Mouse (Mus musculus) limb, embryonic 14.5 days (tissue): ENCODE results near the gene Phf6. TPM values are rescaled to one million over a fixed set of nuclear protein-coding genes. Genes with fewer than 3 reads are reported as not detected.
"Not testable (repeated sequence)": the region's sequence is repeated elsewhere in the genome, so short reads cannot be mapped to it uniquely, and the experiment has no call there.

Experiments used
- ATAC-seq: fragments of 200-750 bp; cut with Nextera tagmentation; 2 replicates; pipeline ENCODE4 v1.8.0; 2017; ENCODE audit warnings: low read depth, moderate number of reproducible peaks, moderate TSS enrichment; ENCODE audit not compliant: low FRiP score
- DNase-seq: peaks from one replicate; pipeline ENCODE4 v3.0.0-alpha.2; 2015; ENCODE audit warnings: low spot score
- H3K27ac ChIP-seq: fragments of 300-500 bp; sonication (generic); replicated peaks from 2 replicates; pipeline ENCODE4 v1.5.1; 2014; ENCODE audit warnings: low read depth, mild to moderate bottlenecking, low read length, moderate library complexity, mixed read lengths
- H3K27me3 ChIP-seq: fragments of 300-500 bp; sonication (generic); 2 replicates; pipeline ENCODE4 v1.6.1; 2014; ENCODE audit warnings: low read length, mixed read lengths; ENCODE audit not compliant: control insufficient read depth, insufficient read depth
- H3K36me3 ChIP-seq: fragments of 300-500 bp; sonication (generic); 2 replicates; pipeline ENCODE4 v1.6.1; 2014; ENCODE audit warnings: mild to moderate bottlenecking, low read length, moderate library complexity, mixed read lengths; ENCODE audit not compliant: control insufficient read depth, insufficient read depth
- H3K4me1 ChIP-seq: fragments of 300-500 bp; sonication (generic); 2 replicates; pipeline ENCODE4 v1.6.1; 2014; ENCODE audit warnings: antibody characterized with exemption, low read length, mixed read lengths; ENCODE audit not compliant: control insufficient read depth, insufficient read depth
- H3K4me2 ChIP-seq: fragments of 300-500 bp; sonication (generic); replicated peaks from 2 replicates; pipeline ENCODE4 v1.6.1; 2014; ENCODE audit warnings: low read depth, mild to moderate bottlenecking, low read length, moderate library complexity; ENCODE audit not compliant: severe bottlenecking
- H3K4me3 ChIP-seq: fragments of 300-500 bp; sonication (generic); replicated peaks from 2 replicates; pipeline ENCODE4 v1.5.1; 2014; ENCODE audit warnings: low read length
- H3K9ac ChIP-seq: fragments of 300-500 bp; sonication (generic); 2 replicates; pipeline ENCODE4 v1.6.1; 2014; ENCODE audit warnings: mild to moderate bottlenecking, low read depth, low read length, moderate library complexity; ENCODE audit not compliant: severe bottlenecking
- H3K9me3 ChIP-seq: fragments of 300-500 bp; sonication (generic); 2 replicates; pipeline ENCODE4 v1.6.1; 2016; ENCODE audit warnings: low read length; ENCODE audit not compliant: control insufficient read depth
- POLR2A ChIP-seq: fragments of 200-500 bp; IDR thresholded peaks from 2 replicates; pipeline ENCODE4 v1.8.0; 2012; ENCODE audit warnings: inconsistent platforms, mild to moderate bottlenecking, moderate library complexity, borderline replicate concordance; ENCODE audit not compliant: insufficient read depth, insufficient read length; ENCODE audit errors: extremely low read depth
- WGBS: fragments of 180-500 bp; shearing (Covaris S2); extraction: QIAGEN DNeasy Blood & Tissue Kit; methylation state at CpG from one replicate; pipeline ENCODE4 v1.1.7; 2014; 5-methylcytosine and 5-hydroxymethylcytosine counted together
- polyA plus RNA-seq, 2 experiments: library from polyadenylated mRNA; depleted of rRNA in 1 of 2; stranded (reverse) in 1 of 2; unstranded in 1 of 2; fragments of >200 nt; fragmentation: Nextera tagmentation in 1 of 2; extraction: Ambion mirVana in 1 of 2; gene quantifications; 2 replicates each; pipeline versions ENCODE4 v1.2.1 to v1.2.3; 2012 to 2014

Phf6 gene
- polyA plus RNA-seq, 2 experiments = 26.1 to 40.3 TPM

- no peak overlapping the region for H3K4me2 ChIP-seq
- ATAC-seq (no peak), DNase-seq (no peak)
- no peak overlapping the region for H3K4me3 ChIP-seq
- no peaks in the 10 kb centered on the region for H3K36me3 ChIP-seq
- no peak for TF ChIP-seq POLR2A
- 31% methylated on average over 1 of the region's 1 CpGs for WGBS
- H3K27me3 ChIP-seq = no peaks in the 10 kb centered on the region
- no peak overlapping the region for H3K27ac ChIP-seq
- H3K9ac ChIP-seq = no peak overlapping the region
- H3K9me3 ChIP-seq = no peaks in the 10 kb centered on the region
- no peaks in the 10 kb centered on the region for H3K4me1 ChIP-seq
These were observed 66.5 kb downstream of the Phf6 start for GRCm38 (mm10) chrX:52978576-52978975.

GRCm38 (mm10) chrX:52981378-52981777 lies 69.3 kb downstream of the Phf6 start:
- no peak for DNase-seq
- Histone ChIP-seq H3K9me3 (no peaks in the 10 kb centered on the region), H3K4me2 (no peak overlapping the region), H3K36me3 (no peaks in the 10 kb centered on the region), H3K4me1 (no peaks in the 10 kb centered on the region), H3K27me3 (no peaks in the 10 kb centered on the region), H3K4me3 (no peak overlapping the region), H3K27ac (no peak overlapping the region), H3K9ac (no peak overlapping the region)
- WGBS = 58% methylated on average over 3 of the region's 3 CpGs
- no peak for ATAC-seq
- TF ChIP-seq POLR2A = no peak

DNA sequence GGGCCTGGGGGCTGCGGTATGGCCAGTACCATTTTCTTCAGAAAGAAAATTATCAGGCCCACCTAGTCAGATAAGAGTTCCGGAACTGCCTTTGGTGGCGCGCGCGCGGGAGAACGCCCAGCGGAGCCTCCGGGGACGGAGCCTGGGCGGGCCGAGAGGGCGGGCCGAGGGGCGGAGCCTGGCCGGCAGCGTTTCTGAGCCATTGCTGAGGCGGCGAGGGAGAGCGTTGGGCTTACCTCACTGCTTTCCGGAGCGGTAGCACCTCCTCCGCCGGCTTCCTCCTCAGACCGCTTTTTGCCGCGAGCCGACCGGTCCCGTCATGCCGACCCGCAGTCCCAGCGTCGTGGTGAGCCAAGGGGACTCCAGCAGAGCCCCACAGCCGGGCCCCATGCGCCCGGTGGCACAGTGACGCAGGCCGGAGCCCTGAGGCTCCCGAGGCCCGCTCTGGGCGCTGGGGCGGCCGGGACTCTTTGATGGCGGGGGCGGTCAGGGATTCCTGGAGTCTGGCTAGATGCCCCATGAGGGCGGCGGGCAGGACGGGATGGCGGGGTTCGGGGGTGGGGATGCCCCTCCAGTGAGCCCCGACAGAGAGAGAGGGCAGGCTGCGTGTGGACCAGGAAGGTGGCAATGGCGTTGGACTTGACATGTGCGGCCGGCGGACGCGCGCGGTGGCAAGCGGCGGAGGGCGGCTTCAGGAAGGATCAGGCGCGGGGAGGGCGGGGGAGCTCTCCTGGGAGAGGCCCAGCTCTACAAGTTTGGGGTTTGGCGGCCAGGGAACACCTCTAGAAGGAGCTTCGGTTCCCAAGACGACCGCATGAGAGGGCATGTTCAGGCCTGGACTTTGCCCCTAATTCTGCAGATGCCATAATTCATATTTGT lies 76.1 kb downstream of the Phf6 start, which contains the start of gene Hprt:
Hprt (plus strand) TSS at position 233 of the 879 bp plus-strand sequence.
- Histone ChIP-seq H3K27ac (peak within 1 kb of the TSS; percentile 90), H3K4me3 (peak within 1 kb of the TSS; percentile 64), H3K4me1 (no peaks in the 10 kb centered on the region; the same call in 1 of the 2 replicates), H3K9ac (peak within 1 kb of the TSS; percentile 81), H3K27me3 (no peaks in the 10 kb centered on the region), H3K36me3 (no peaks in the 10 kb centered on the region), H3K9me3 (no peaks in the 10 kb centered on the region), H3K4me2 (peak within 1 kb of the TSS; percentile 49)
- 16% methylated on average over 49 of the region's 72 CpGs for WGBS
- peak; percentile 97 for ATAC-seq
- DNase-seq = peak; percentile 85
- TF ChIP-seq POLR2A = 0 out of 2 replicates have a peak, but pooled peaks have one; percentile 47

DNA sequence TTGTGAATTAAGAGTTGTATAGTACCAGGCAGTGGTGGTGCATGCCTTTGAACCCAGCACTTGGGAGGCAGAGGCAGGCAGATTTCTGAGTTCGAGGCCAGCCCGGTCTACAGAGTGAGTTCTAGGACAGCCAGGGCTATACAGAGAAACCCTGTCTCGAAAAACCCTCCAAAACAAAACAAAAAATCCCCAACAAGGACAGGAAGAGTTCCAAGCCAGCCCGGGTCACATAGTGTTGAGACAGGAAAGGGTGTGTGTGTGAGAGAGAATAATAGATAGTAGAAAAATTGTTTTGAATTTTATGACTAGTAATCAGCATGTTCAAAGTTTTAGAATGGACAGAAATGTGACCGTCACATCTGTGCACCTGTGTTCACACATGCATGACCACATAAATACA lies 82.7 kb downstream of the Phf6 start:
- not testable (repeated sequence) for H3K4me1 ChIP-seq, H3K4me3 ChIP-seq, H3K27me3 ChIP-seq, DNase-seq, H3K27ac ChIP-seq, ATAC-seq, H3K9ac ChIP-seq, H3K36me3 ChIP-seq, H3K4me2 ChIP-seq, H3K9me3 ChIP-seq
- WGBS = 81% methylated on average over 5 of the region's 5 CpGs

DNA sequence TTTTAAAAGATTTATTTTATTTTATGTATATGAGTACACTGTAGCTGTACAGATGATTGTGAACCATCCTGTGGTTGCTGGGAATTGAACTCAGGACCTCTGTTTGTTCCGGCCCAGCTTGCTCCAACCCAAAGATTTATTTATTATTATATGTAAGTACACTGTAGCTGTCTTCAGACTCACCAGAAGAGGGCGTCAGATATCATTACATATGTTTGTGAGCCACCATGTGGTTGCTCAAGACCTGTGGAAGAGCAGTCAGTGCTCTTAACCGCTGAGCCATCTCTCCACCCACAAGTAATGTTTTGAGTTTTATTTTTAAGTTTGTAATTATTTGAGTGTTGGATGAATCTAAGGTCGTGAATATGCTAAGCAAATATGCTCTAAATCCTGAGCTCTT lies 92.8 kb downstream of the Phf6 start:
- 61% methylated on average over 4 of the region's 4 CpGs for WGBS

More for the DNA sequence above, 92.8 kb downstream of the Phf6 start:
- H3K27ac ChIP-seq, ATAC-seq, H3K4me2 ChIP-seq, H3K27me3 ChIP-seq, DNase-seq, H3K9ac ChIP-seq, H3K4me3 ChIP-seq, H3K4me1 ChIP-seq, H3K9me3 ChIP-seq: not testable (repeated sequence)
- H3K36me3 ChIP-seq = peaks cover 11% of the 10 kb centered on the region; the same call in 1 of the 2 replicates
